Mouse (Mus musculus): ENCODE data around the gene Bbs4. TPM values are rescaled to one million over a fixed set of nuclear protein-coding genes. Genes with fewer than 3 reads are reported as not detected.

Gene Bbs4
- total and polyA plus RNA-seq, 3 experiments, result 4.0 to 5.6 TPM; not detected in 1

DNA sequence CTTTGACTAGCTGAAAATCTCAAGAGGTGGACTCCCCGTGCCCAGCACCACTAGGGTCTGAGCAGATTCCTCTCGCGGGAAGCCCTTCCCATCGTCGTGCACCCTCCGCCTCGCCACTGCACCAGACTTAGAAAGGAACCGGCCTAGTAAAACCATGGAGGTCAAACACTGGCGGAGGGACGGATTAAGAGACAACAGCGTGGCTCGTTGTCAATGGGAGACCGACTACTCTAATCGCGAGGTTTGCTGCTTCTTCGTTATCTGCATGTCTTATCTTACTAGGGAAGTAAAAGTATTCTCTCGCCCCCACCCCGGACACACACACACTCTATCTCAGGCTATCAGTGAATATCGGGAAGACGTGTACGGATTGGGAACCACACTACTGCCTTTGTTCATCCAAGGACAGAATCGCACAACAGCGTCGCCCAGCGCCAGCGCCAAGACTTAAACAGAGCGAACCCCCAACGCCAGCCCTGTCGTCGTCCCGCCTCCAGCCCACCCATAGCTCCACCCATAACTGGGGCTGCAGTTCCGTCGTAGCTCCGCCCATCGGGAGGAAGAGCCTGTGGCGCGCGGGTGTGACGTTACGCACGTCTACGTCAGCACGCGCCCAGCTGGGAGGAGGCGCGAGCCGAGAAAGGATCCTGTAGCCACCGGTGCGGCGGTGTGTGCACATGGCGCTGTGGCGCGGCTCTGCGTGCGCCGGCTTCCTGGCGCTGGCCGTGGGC is 62.2 kb downstream of the Bbs4 start, which contains the start of gene Adpgk (continued):
- TF ChIP-seq TBP (IDR thresholded peaks at IDR 0.05; ENCODE audit: low read depth, low read length) (peak; percentile 81), ETS1 (IDR thresholded peaks at IDR 0.05; ENCODE audit: low read depth, low read length) (peak; percentile 79; the same call in 1 of the 2 replicates), ZMIZ1 (IDR thresholded peaks at IDR 0.05; ENCODE audit: low read depth, low read length) (peak; percentile 92), ZNF384 (IDR thresholded peaks at IDR 0.05; ENCODE audit: low read depth, low read length) (no peak)

DNA sequence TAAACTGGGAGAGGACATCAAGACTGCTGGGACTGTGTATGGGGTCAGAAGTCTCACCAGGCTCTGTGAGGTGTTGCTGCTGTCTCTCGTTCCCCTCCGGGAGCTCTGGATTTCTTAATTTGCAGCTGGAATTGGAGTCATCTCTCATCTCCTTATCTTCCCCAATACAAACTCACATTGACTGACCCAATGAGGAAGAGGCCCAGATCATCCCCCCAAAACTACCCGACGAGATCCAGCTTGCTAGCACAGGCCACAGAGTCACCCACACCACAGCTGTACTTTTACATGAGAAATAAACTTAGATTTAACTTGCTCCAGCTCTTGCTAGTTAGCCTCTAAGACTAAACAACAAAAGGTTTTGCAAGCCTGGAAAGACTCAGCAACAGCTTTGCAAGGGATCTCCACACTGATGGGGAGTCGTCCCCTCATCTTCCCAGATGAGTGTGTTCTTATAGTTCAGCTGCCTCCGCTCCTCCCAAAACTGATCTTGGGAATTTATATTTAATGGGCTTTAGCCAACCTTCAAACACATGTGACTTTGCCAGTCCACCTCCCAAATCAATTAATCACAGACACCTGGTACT is 63.7 kb downstream of the Bbs4 start:
- peaks cover 23 to 51% of the 10 kb centered on the region in 2 experiments for H3K4me1 ChIP-seq (ENCODE audit: control insufficient read depth in 1 of 2, insufficient read depth in 2 of 2, low read length in 2 of 2)
- peaks cover 14% of the 10 kb centered on the region for H3K79me2 ChIP-seq (ENCODE audit: control insufficient read depth, insufficient read depth, low read length, poor library complexity)
- TF ChIP-seq GABPA (IDR thresholded peaks at IDR 0.05; ENCODE audit: low read depth, low read length) (no peak), POLR2AphosphoS2 (IDR thresholded peaks at IDR 0.05; ENCODE audit: low read length) (no peak), MEF2A (IDR thresholded peaks at IDR 0.05; ENCODE audit: extremely low read depth, insufficient replicate concordance, low read depth, low read length, poor library complexity, severe bottlenecking) (no peak), TAL1 (IDR thresholded peaks at IDR 0.05; ENCODE audit: low read length) (no peak), NELFE (IDR thresholded peaks at IDR 0.05; ENCODE audit: low read depth, low read length) (no peak), MAFK (IDR thresholded peaks at IDR 0.05; ENCODE audit: borderline replicate concordance, low read depth, low read length) (no peak), POLR2A (IDR thresholded peaks at IDR 0.05; ENCODE audit: control insufficient read depth in 1 of 2, insufficient read depth in 1 of 2, low read depth in 1 of 2, low read length in 2 of 2, poor library complexity in 1 of 2) (no peak), ZC3H11A (IDR thresholded peaks at IDR 0.05; ENCODE audit: low read depth, low read length) (no peak), ZKSCAN1 (IDR thresholded peaks at IDR 0.05; ENCODE audit: low read depth, low read length) (no peak), MYC (IDR thresholded peaks at IDR 0.05; ENCODE audit: low read depth, low read length) (no peak), EP300 (IDR thresholded peaks at IDR 0.05; ENCODE audit: low read depth in 1 of 2, low read length in 2 of 2) (no peak), RAD21 (IDR thresholded peaks at IDR 0.05; ENCODE audit: low read depth, low read length) (no peak), MXI1 (IDR thresholded peaks at IDR 0.05; ENCODE audit: low read depth, low read length) (no peak)
- peaks cover 0 to 61% of the 10 kb centered on the region in 2 experiments; a peak in 2 of 4 replicates for H3K36me3 ChIP-seq (ENCODE audit: control insufficient read depth in 1 of 2, insufficient read depth in 2 of 2, low read length in 2 of 2)
- no peak overlapping the region for H3K27ac ChIP-seq (ENCODE audit: control insufficient read depth, low read depth, low read length)
- DNase-seq (ENCODE audit: low read depth, low spot score), result no peak
- no peaks in the 10 kb centered on the region for H3K27me3 ChIP-seq (ENCODE audit: control insufficient read depth in 1 of 2, insufficient read depth in 2 of 2, low read length in 2 of 2)
- no peak overlapping the region for H3K9ac ChIP-seq (ENCODE audit: control insufficient read depth, low read depth, low read length, poor library complexity, severe bottlenecking)
- no peaks in the 10 kb centered on the region for H3K9me3 ChIP-seq (replicated peaks; ENCODE audit: insufficient read depth, low read length)
- H3K4me3 ChIP-seq (ENCODE audit: control insufficient read depth in 1 of 2, insufficient read depth in 1 of 2, low read depth in 2 of 2, low read length in 2 of 2), result no peak overlapping the region
